Mouse (Mus musculus): ENCODE data around the gene Dnah3. TPM values are rescaled to one million over a fixed set of nuclear protein-coding genes. Genes with fewer than 3 reads are reported as not detected.

The Dnah3 gene
- polyA plus RNA-seq, 1 experiment from 2014 or later, result not detected

Other genes starting within 250 kb of the Dnah3 start
- gene Lyrm1, start 199.4 kb downstream of the Dnah3 start, polyA plus RNA-seq (2015; fragmentation: Nextera tagmentation; extraction: Ambion mirVana), result 2.4 and 3.0 TPM in 2 replicates
- gene Dcun1d3, start 199.0 kb downstream of the Dnah3 start, polyA plus RNA-seq (2015; fragmentation: Nextera tagmentation; extraction: Ambion mirVana), result 1.6 and 2.1 TPM in 2 replicates
- gene Tmem159, start 7.1 kb upstream of the Dnah3 start, polyA plus RNA-seq (2015; fragmentation: Nextera tagmentation; extraction: Ambion mirVana), result 2.2 and 2.4 TPM in 2 replicates
- gene Zp2, start 50.0 kb upstream of the Dnah3 start, polyA plus RNA-seq (2015; fragmentation: Nextera tagmentation; extraction: Ambion mirVana), result 0.13 TPM in 1 of 2 replicates, not detected in the other
- 1.7 and 1.9 TPM in 2 replicates for gene Anks4b, start 78.6 kb upstream of the Dnah3 start, polyA plus RNA-seq (2015; fragmentation: Nextera tagmentation; extraction: Ambion mirVana)
- gene Crym, start 106.8 kb upstream of the Dnah3 start, polyA plus RNA-seq (2015; fragmentation: Nextera tagmentation; extraction: Ambion mirVana), result 0.51 and 0.68 TPM in 2 replicates
- not detected in 2 replicates for gene Abca14, start 108.7 kb upstream of the Dnah3 start, polyA plus RNA-seq (2015; fragmentation: Nextera tagmentation; extraction: Ambion mirVana)
- gene Abca15, start 233.4 kb upstream of the Dnah3 start, polyA plus RNA-seq (2015; fragmentation: Nextera tagmentation; extraction: Ambion mirVana), result not detected in 2 replicates